Mouse (Mus musculus) hindbrain, embryonic 12.5 days (tissue): ENCODE data around the gene Cdk5r1. TPM values are rescaled to one million over a fixed set of nuclear protein-coding genes. Genes with fewer than 3 reads are reported as not detected.

Experiments
- ATAC-seq: fragments of 200-750 bp; cut with Nextera tagmentation; 2 replicates; pipeline ENCODE4 v1.8.0; 2017; ENCODE audit warnings: moderate TSS enrichment; ENCODE audit not compliant: low FRiP score
- H3K27ac ChIP-seq: fragments of 300-500 bp; sonication (generic); 2 replicates; pipeline ENCODE4 v1.5.1; 2016; ENCODE audit warnings: mild to moderate bottlenecking
- H3K27me3 ChIP-seq: fragments of 300-500 bp; sonication (generic); 2 replicates; pipeline ENCODE4 v1.6.1; 2016; ENCODE audit warnings: mild to moderate bottlenecking
- H3K36me3 ChIP-seq: fragments of 300-500 bp; sonication (generic); 2 replicates; pipeline ENCODE4 v1.6.1; 2016; ENCODE audit warnings: mild to moderate bottlenecking
- H3K4me1 ChIP-seq: fragments of 300-500 bp; sonication (generic); 2 replicates; pipeline ENCODE4 v1.6.1; 2016
- H3K4me2 ChIP-seq: fragments of 300-500 bp; sonication (generic); replicated peaks from 2 replicates; pipeline ENCODE4 v1.6.1; 2016; ENCODE audit warnings: mild to moderate bottlenecking
- H3K4me3 ChIP-seq: fragments of 300-500 bp; sonication (generic); 2 replicates; pipeline ENCODE4 v1.5.1; 2016; ENCODE audit warnings: mild to moderate bottlenecking
- H3K9ac ChIP-seq: fragments of 300-500 bp; sonication (generic); 2 replicates; pipeline ENCODE4 v1.6.1; 2016; ENCODE audit warnings: mild to moderate bottlenecking, moderate library complexity
- H3K9me3 ChIP-seq: fragments of 300-500 bp; sonication (generic); replicated peaks from 2 replicates; pipeline ENCODE4 v1.6.1; 2016; ENCODE audit warnings: mild to moderate bottlenecking
- WGBS: fragments of 180-500 bp; shearing (Covaris S2); methylation state at CpG from one replicate; pipeline ENCODE4 v1.1.7; 2016; 5-methylcytosine and 5-hydroxymethylcytosine counted together
- polyA plus RNA-seq: library from polyadenylated mRNA; unstranded; fragments of >200 nt; fragmentation: Nextera tagmentation; extraction: Ambion mirVana; gene quantifications from 2 replicates; pipeline ENCODE4 v1.2.1, GENCODE M21; 2016

Gene Cdk5r1
- polyA plus RNA-seq, 1 experiment from 2014 or later: 76.3 TPM

- Histone ChIP-seq H3K4me2 (peak overlapping the region; percentile 41), H3K36me3 (peaks cover 5% of the 10 kb centered on the region; the same call in 1 of the 2 replicates), H3K27me3 (peaks cover 6% of the 10 kb centered on the region), H3K9me3 (no peaks in the 10 kb centered on the region), H3K9ac (peak overlapping the region; percentile 27; the same call in 1 of the 2 replicates), H3K4me1 (peaks cover 68% of the 10 kb centered on the region), H3K4me3 (no peak overlapping the region), H3K27ac (peak overlapping the region; percentile 80)
- WGBS: 74% methylated on average over 6 of the region's 6 CpGs
- no peak for ATAC-seq
Observed at GRCm38 (mm10) chr11:80483536-80484067, 6.8 kb downstream of the Cdk5r1 start.

- Histone ChIP-seq H3K27ac (peak overlapping the region; percentile 80), H3K36me3 (peaks cover 5% of the 10 kb centered on the region; the same call in 1 of the 2 replicates), H3K27me3 (peaks cover 5% of the 10 kb centered on the region; the same call in 1 of the 2 replicates), H3K9me3 (no peaks in the 10 kb centered on the region), H3K4me1 (peaks cover 72% of the 10 kb centered on the region), H3K9ac (peak overlapping the region; percentile 27), H3K4me3 (no peak overlapping the region), H3K4me2 (peak overlapping the region; percentile 41)
- WGBS: 32% methylated on average over 12 of the region's 12 CpGs
- ATAC-seq: peak; percentile 73
Observed at GRCm38 (mm10) chr11:80484191-80484791, 7.5 kb downstream of the Cdk5r1 start.

GRCm38 (mm10) chr11:80485120-80485551 is 8.3 kb downstream of the Cdk5r1 start:
- H3K9ac ChIP-seq: no peak overlapping the region
- H3K9me3 ChIP-seq: no peaks in the 10 kb centered on the region
- H3K36me3 ChIP-seq: peaks cover under 1% of the 10 kb centered on the region; the same call in 1 of the 2 replicates
- H3K27ac ChIP-seq: no peak overlapping the region
- 84% methylated on average over 8 of the region's 9 CpGs for WGBS
- H3K27me3 ChIP-seq: peaks cover 7% of the 10 kb centered on the region; the same call in 1 of the 2 replicates
- no peak overlapping the region for H3K4me3 ChIP-seq
- no peak for ATAC-seq
- H3K4me2 ChIP-seq: no peak overlapping the region
- peaks cover 72% of the 10 kb centered on the region for H3K4me1 ChIP-seq

GRCm38 (mm10) chr11:80485622-80486206 is 8.9 kb downstream of the Cdk5r1 start:
- no peak overlapping the region for H3K9ac ChIP-seq
- H3K4me3 ChIP-seq: no peak overlapping the region
- no peak overlapping the region for H3K4me2 ChIP-seq
- WGBS: 83% methylated on average over 10 of the region's 10 CpGs
- no peaks in the 10 kb centered on the region for H3K9me3 ChIP-seq
- peaks cover 10% of the 10 kb centered on the region; the same call in 1 of the 2 replicates for H3K27me3 ChIP-seq
- H3K4me1 ChIP-seq: peaks cover 73% of the 10 kb centered on the region
- ATAC-seq: no peak
- H3K36me3 ChIP-seq: no peaks in the 10 kb centered on the region
- no peak overlapping the region for H3K27ac ChIP-seq

GRCm38 (mm10) chr11:80487904-80488587 is 11.2 kb downstream of the Cdk5r1 start:
- no peak overlapping the region for H3K4me3 ChIP-seq
- H3K27me3 ChIP-seq: peaks cover 5% of the 10 kb centered on the region; the same call in 1 of the 2 replicates
- H3K4me1 ChIP-seq: peaks cover 58% of the 10 kb centered on the region
- H3K9ac ChIP-seq: no peak overlapping the region
- no peaks in the 10 kb centered on the region for H3K36me3 ChIP-seq
- 0 out of 2 replicates have a peak overlapping the region, but pooled peaks have one; percentile 55 for H3K27ac ChIP-seq
- no peak overlapping the region for H3K4me2 ChIP-seq
- no peak for ATAC-seq
- no peaks in the 10 kb centered on the region for H3K9me3 ChIP-seq
- WGBS: 55% methylated on average over 15 of the region's 15 CpGs

- Histone ChIP-seq H3K27ac (peak overlapping the region; percentile 55), H3K4me3 (no peak overlapping the region), H3K36me3 (no peaks in the 10 kb centered on the region), H3K27me3 (peaks cover 5% of the 10 kb centered on the region; the same call in 1 of the 2 replicates), H3K9ac (peak overlapping the region; percentile 47; the same call in 1 of the 2 replicates), H3K4me1 (peaks cover 46% of the 10 kb centered on the region), H3K9me3 (no peaks in the 10 kb centered on the region), H3K4me2 (no peak overlapping the region)
- ATAC-seq: no peak
- 54% methylated on average over 12 of the region's 12 CpGs for whole genome bisulfite sequencing
Observed at GRCm38 (mm10) chr11:80489172-80489881, 12.5 kb downstream of the Cdk5r1 start.

GRCm38 (mm10) chr11:80489882-80490196 is 13.0 kb downstream of the Cdk5r1 start:
- Histone ChIP-seq H3K4me1 (peaks cover 41% of the 10 kb centered on the region), H3K4me3 (no peak overlapping the region), H3K27me3 (peaks cover 5% of the 10 kb centered on the region; the same call in 1 of the 2 replicates), H3K36me3 (no peaks in the 10 kb centered on the region), H3K9me3 (no peaks in the 10 kb centered on the region), H3K27ac (peak overlapping the region; percentile 55; the same call in 1 of the 2 replicates), H3K9ac (peak overlapping the region; percentile 47; the same call in 1 of the 2 replicates), H3K4me2 (no peak overlapping the region)
- WGBS: 50% methylated on average over 5 of the region's 5 CpGs
- no peak for ATAC-seq

GRCm38 (mm10) chr11:80490831-80491230 is 14.0 kb downstream of the Cdk5r1 start:
- no peak for ATAC-seq
- H3K9ac ChIP-seq: no peak overlapping the region
- H3K9me3 ChIP-seq: no peaks in the 10 kb centered on the region
- H3K4me3 ChIP-seq: no peak overlapping the region
- peaks cover 5% of the 10 kb centered on the region; the same call in 1 of the 2 replicates for H3K27me3 ChIP-seq
- no peak overlapping the region for H3K27ac ChIP-seq
- H3K4me2 ChIP-seq: no peak overlapping the region
- 69% methylated on average over 10 of the region's 10 CpGs for WGBS
- H3K36me3 ChIP-seq: no peaks in the 10 kb centered on the region
- peaks cover 33% of the 10 kb centered on the region for H3K4me1 ChIP-seq

GRCm38 (mm10) chr11:80493186-80493585 is 16.4 kb downstream of the Cdk5r1 start:
- WGBS: 91% methylated on average over 5 of the region's 5 CpGs
- Histone ChIP-seq H3K9ac (no peak overlapping the region), H3K9me3 (no peaks in the 10 kb centered on the region), H3K4me2 (no peak overlapping the region), H3K4me3 (no peak overlapping the region), H3K36me3 (no peaks in the 10 kb centered on the region), H3K27me3 (peaks cover 5% of the 10 kb centered on the region; the same call in 1 of the 2 replicates), H3K27ac (no peak overlapping the region), H3K4me1 (peaks cover 28% of the 10 kb centered on the region)
- no peak for ATAC-seq

- ATAC-seq: no peak
- H3K9ac ChIP-seq: no peak overlapping the region
- H3K27me3 ChIP-seq: peaks cover 5% of the 10 kb centered on the region; the same call in 1 of the 2 replicates
- no peak overlapping the region for H3K4me3 ChIP-seq
- H3K36me3 ChIP-seq: no peaks in the 10 kb centered on the region
- WGBS: 73% methylated on average over 9 of the region's 9 CpGs
- no peaks in the 10 kb centered on the region for H3K9me3 ChIP-seq
- H3K4me2 ChIP-seq: no peak overlapping the region
- peaks cover 28% of the 10 kb centered on the region for H3K4me1 ChIP-seq
- no peak overlapping the region for H3K27ac ChIP-seq
Observed at GRCm38 (mm10) chr11:80494852-80495251, 18.0 kb downstream of the Cdk5r1 start.

GRCm38 (mm10) chr11:80495972-80496371 is 19.1 kb downstream of the Cdk5r1 start:
- H3K36me3 ChIP-seq: no peaks in the 10 kb centered on the region
- WGBS: 92% methylated on average over 6 of the region's 6 CpGs

More at GRCm38 (mm10) chr11:80495972-80496371, 19.1 kb downstream of the Cdk5r1 start:
- Histone ChIP-seq H3K4me2 (no peak overlapping the region), H3K27ac (no peak overlapping the region), H3K27me3 (no peaks in the 10 kb centered on the region), H3K4me3 (no peak overlapping the region), H3K4me1 (peaks cover 27% of the 10 kb centered on the region), H3K9me3 (no peaks in the 10 kb centered on the region), H3K9ac (no peak overlapping the region)
- no peak for ATAC-seq
